Mouse (Mus musculus): ENCODE measurements around the gene Ldhal6b. TPM values are rescaled to one million over a fixed set of nuclear protein-coding genes. Genes with fewer than 3 reads are reported as not detected.

Gene Ldhal6b
- polyA plus RNA-seq, 1 experiment from 2014 or later, result not detected

Small RNA genes within 50 kb of the gene (microRNA-seq; reads per million reads assigned to microRNA genes)
- not detected for gene Gm22475

Other genes with a start within 250 kb of the Ldhal6b start
- 111 and 130 TPM in 2 replicates for gene Tmem242, start 21.5 kb upstream of the Ldhal6b start, polyA plus RNA-seq (2015; fragmentation: Nextera tagmentation; extraction: Ambion mirVana)
- 0.99 TPM in 2 replicates for gene Zdhhc14, start 73.8 kb upstream of the Ldhal6b start, polyA plus RNA-seq (2015; fragmentation: Nextera tagmentation; extraction: Ambion mirVana)